Mouse (Mus musculus): ENCODE measurements around the gene Fcer1g. TPM values are rescaled to one million over a fixed set of nuclear protein-coding genes. Genes with fewer than 3 reads are reported as not detected.
A peak's percentile ranks its signal among the peaks of the same experiment; 100 is the strongest.

Gene Fcer1g
- polyA plus RNA-seq (2012; rRNA removed) = 36.9 and 46.7 TPM in 2 replicates

DNA sequence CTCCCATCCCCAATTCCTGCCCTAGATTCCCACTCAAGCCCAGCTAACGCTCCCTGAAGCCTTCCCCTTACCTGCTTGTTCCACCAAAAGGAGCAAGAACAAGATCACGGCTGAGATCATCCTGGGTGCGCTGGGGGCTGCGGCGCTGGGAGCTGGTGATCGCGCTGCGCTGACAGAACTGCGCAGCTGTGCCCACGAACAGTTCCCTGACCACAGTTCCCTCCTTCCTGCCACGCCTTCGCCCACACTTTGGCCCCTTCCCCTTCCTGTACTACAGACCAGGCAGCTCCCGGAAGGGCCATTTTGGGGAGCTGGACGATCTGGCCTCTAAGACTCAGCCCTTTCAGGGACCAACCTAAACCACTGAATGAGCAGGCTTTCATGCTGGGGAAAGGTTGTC lies at the start of gene Fcer1g:
Gene Fcer1g, minus strand, starts transcription at position 240 of the 400 bp plus-strand sequence.
- no peaks in the 10 kb centered on the region for H3K4me1 ChIP-seq (ENCODE audit: control insufficient read depth, insufficient read depth, insufficient read length, low read length)
- WGBS = 82% methylated on average over 14 of the region's 14 CpGs
- H3K36me3 ChIP-seq (ENCODE audit: control insufficient read depth, insufficient read depth, low read length) = peaks cover 56% of the 10 kb centered on the region
- H3K4me3 ChIP-seq (ENCODE audit: low read depth, low read length) = peak within 1 kb of the TSS; percentile 56
- H3K27ac ChIP-seq (ENCODE audit: insufficient read depth, low read depth, low read length) = peak within 1 kb of the TSS; percentile 51
- TF ChIP-seq CTCF (IDR thresholded peaks at IDR 0.05; ENCODE audit: extremely low read depth, insufficient read length, insufficient replicate concordance, low read depth, low read length) (no peak), POLR2A (IDR thresholded peaks at IDR 0.05; ENCODE audit: low read depth, low read length) (no peak)
- no peaks in the 10 kb centered on the region for H3K27me3 ChIP-seq (ENCODE audit: control insufficient read depth, insufficient read depth, low read length)

DNA sequence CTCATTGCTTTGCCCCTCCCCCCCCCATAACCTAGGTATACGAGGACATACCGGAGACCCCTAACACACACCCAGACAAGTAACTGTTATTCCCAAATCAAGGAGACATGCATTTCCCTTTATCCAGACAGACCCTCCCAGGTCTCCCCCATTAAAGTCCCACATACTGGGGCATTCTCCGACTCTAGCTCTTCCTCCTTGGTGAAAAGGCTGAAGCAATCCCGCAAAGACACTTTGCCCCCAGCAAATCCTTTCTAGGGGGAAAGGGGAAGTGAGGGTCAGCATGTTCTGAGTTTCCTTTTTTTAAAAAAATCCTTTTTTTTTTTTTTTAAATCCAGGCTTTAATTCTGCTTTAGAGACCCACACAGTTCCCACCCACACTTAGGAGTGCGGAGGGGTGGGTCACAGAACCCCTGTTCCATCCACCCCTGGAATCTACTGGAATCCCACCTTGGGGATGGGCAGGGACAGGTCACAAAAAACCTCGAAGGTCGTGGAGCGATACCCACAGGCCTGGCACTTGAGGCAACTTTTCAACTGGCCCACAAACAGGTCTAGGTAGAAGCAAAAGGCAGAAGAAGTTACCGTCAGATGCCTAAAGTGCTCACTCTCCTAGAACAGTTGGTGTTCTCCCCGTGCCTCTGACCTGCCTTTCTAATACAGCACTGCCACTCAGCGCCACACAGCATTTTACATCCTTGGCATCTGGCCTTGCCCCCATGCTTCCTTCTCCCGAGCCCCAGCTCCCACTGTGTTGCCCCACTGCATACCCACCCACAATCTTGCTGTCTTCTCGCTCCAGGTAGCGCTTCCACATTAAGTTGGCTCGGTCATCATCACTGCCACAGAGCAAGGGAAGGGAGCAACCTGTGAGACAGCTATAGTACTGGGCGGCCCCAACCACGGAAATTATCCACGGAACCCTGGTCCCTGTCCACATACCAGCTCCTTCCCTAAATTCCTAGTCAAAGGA lies 49.3 kb upstream of the Fcer1g start:
- Histone ChIP-seq H3K4me1 (ENCODE audit: control insufficient read depth, insufficient read depth, insufficient read length, low read length) (peaks cover 8% of the 10 kb centered on the region), H3K27me3 (ENCODE audit: control insufficient read depth, insufficient read depth, low read length) (no peaks in the 10 kb centered on the region), H3K4me3 (ENCODE audit: low read depth, low read length) (no peak overlapping the region), H3K27ac (ENCODE audit: insufficient read depth, low read depth, low read length) (no peak overlapping the region), H3K36me3 (ENCODE audit: control insufficient read depth, insufficient read depth, low read length) (peaks cover 12% of the 10 kb centered on the region)
- WGBS = 90% methylated on average over 18 of the region's 18 CpGs
- TF ChIP-seq POLR2A (IDR thresholded peaks at IDR 0.05; ENCODE audit: low read depth, low read length) (no peak), CTCF (IDR thresholded peaks at IDR 0.05; ENCODE audit: extremely low read depth, insufficient read length, insufficient replicate concordance, low read depth, low read length) (no peak)

DNA sequence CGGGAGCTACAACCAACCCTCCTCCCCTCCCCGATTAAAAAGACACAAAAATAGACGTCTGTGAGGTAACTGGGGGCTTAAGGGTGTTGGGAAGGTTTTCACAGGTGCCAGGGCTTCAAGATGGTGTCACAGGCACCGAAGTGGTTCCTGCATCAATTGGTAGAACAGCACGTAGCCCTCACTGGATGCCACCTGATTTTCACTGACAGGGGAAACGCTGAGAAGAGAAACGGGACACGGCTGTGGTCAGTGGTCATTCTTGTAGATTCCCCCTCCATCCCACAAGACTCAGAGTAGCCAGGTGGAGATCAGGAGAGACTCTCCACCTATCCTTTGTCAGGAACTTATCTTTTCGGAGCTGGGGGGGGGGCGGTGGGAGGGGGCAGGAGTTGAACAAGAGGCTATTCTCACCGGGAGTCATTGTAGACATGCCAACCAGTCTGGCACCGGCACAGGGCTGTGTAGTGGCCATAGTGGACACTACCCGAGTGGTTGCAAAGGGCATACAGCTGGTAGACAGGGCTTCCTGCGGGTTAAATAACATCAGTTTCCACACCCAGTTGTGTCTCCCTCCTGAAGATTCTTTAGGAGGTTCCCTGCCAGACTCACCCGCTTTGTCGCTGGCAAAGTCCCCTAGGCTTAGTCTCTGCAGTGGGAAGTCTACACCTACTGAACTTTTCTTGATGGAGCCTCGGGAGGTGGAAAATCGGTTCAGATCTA lies 48.1 kb upstream of the Fcer1g start:
- Histone ChIP-seq H3K36me3 (ENCODE audit: control insufficient read depth, insufficient read depth, low read length) (peaks cover 18% of the 10 kb centered on the region), H3K4me1 (ENCODE audit: control insufficient read depth, insufficient read depth, insufficient read length, low read length) (peaks cover 5% of the 10 kb centered on the region), H3K27ac (ENCODE audit: insufficient read depth, low read depth, low read length) (no peak overlapping the region), H3K27me3 (ENCODE audit: control insufficient read depth, insufficient read depth, low read length) (no peaks in the 10 kb centered on the region), H3K4me3 (ENCODE audit: low read depth, low read length) (no peak overlapping the region)
- WGBS = 68% methylated on average over 18 of the region's 18 CpGs
- TF ChIP-seq CTCF (IDR thresholded peaks at IDR 0.05; ENCODE audit: extremely low read depth, insufficient read length, insufficient replicate concordance, low read depth, low read length) = no peak
- TF ChIP-seq POLR2A (IDR thresholded peaks at IDR 0.05; ENCODE audit: low read depth, low read length) = no peak

DNA sequence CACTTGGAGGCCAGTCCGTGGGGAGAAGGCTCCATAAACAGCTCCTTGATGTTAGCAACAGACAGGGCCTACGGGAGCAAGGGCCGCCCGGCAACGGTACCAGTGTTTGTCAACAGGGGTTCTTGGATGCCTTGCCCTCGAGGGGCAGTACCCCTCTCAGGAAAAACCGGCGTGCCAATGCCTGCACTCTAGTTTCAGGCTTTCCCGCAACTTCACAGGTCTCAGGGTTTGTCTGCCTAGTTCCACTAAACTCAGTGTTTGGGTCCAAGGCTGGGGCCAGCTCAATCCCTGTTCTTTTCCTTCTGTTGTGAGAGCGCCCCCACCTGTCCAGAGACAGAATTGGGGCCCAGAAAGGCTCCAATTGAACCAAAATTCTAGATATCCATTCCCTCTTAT lies 47.4 kb upstream of the Fcer1g start:
- peaks cover 5% of the 10 kb centered on the region for H3K4me1 ChIP-seq (ENCODE audit: control insufficient read depth, insufficient read depth, insufficient read length, low read length)
- peaks cover 25% of the 10 kb centered on the region for H3K36me3 ChIP-seq (ENCODE audit: control insufficient read depth, insufficient read depth, low read length)
- no peaks in the 10 kb centered on the region for H3K27me3 ChIP-seq (ENCODE audit: control insufficient read depth, insufficient read depth, low read length)
- TF ChIP-seq POLR2A (IDR thresholded peaks at IDR 0.05; ENCODE audit: low read depth, low read length) (no peak), CTCF (IDR thresholded peaks at IDR 0.05; ENCODE audit: extremely low read depth, insufficient read length, insufficient replicate concordance, low read depth, low read length) (peak; percentile 83; the same call in 1 of the 2 replicates)
- under 1% methylated on average over 10 of the region's 10 CpGs for WGBS
- H3K4me3 ChIP-seq (ENCODE audit: low read depth, low read length) = peak overlapping the region; percentile 72
- H3K27ac ChIP-seq (ENCODE audit: insufficient read depth, low read depth, low read length) = peak overlapping the region; percentile 75

DNA sequence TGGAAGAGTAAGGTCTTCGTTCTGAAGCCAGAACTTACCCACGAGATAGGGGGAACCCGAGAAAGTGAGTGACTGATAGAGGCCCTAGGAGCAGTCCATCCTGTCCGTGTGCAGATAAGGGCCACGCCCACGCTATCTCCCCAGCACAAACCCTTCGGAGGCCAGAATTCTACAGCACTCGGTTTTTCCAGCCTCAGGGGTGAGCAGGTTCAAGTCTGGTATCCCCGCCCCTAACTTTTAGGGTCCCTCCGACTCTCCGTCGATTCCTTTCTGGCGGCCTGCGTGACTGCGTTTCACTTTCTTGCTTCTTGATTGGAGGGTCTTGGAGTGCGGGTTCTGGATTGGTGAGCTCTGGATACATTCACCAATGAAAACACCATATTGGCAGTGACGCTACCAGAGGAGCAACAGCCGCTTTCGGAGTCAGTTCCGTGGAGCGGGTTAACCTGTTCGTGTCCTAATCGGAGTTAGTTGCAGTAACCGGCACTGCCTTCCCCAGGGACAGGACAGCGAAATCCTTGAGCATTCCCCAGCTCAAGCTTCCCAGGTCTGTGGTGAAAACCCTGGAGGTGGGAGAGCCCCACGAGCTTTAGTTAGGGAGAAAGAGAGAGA lies 46.9 kb upstream of the Fcer1g start, which contains the start of gene Ppox:
Gene Ppox, minus strand, starts transcription at position 271 of the 612 bp plus-strand sequence.
- WGBS = under 1% methylated on average over 26 of the region's 26 CpGs
- TF ChIP-seq CTCF (IDR thresholded peaks at IDR 0.05; ENCODE audit: extremely low read depth, insufficient read length, insufficient replicate concordance, low read depth, low read length) = no peak
- peak; percentile 13; the same call in 1 of the 2 replicates for TF ChIP-seq POLR2A (IDR thresholded peaks at IDR 0.05; ENCODE audit: low read depth, low read length)
- H3K36me3 ChIP-seq (ENCODE audit: control insufficient read depth, insufficient read depth, low read length) = peaks cover 30% of the 10 kb centered on the region
- peak within 1 kb of the TSS; percentile 75 for H3K27ac ChIP-seq (ENCODE audit: insufficient read depth, low read depth, low read length)
- H3K4me3 ChIP-seq (ENCODE audit: low read depth, low read length) = peak within 1 kb of the TSS; percentile 72
- H3K4me1 ChIP-seq (ENCODE audit: control insufficient read depth, insufficient read depth, insufficient read length, low read length) = peaks cover 3% of the 10 kb centered on the region; the same call in 1 of the 2 replicates
- no peaks in the 10 kb centered on the region for H3K27me3 ChIP-seq (ENCODE audit: control insufficient read depth, insufficient read depth, low read length)

DNA sequence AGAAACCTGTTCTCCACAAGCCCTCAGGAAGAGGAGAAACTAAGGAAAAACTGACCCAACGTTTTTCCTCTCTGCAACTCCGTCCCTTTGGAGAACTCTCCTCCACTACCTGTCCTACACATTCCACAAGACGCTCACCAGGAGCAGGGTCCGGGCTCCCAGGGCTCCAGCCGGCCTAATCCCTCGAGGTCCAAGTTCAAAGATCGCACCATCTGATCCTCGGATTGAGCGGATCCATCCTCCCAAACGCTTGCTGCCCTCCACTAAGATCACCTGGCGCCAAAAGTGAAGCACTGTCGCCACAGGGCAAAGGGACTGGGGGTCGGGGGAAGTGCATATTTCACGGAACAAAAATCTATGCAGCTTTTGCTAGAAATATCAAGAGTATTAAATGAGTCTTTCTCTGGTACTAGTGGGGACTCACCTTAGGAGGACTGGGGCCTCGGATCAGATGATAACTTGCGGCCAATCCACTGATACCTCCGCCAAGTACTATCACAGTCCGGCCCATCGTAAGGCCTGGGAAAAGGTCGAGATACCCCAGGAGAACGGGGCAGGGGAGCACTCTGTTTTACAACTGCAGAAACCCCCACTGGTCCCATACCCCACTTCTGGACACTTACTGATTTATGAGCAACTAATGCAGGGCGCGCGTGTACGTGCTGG lies 46.2 kb upstream of the Fcer1g start:
- Histone ChIP-seq H3K27me3 (ENCODE audit: control insufficient read depth, insufficient read depth, low read length) (no peaks in the 10 kb centered on the region), H3K4me3 (ENCODE audit: low read depth, low read length) (peak overlapping the region; percentile 72), H3K4me1 (ENCODE audit: control insufficient read depth, insufficient read depth, insufficient read length, low read length) (peaks cover 3% of the 10 kb centered on the region; the same call in 1 of the 2 replicates), H3K36me3 (ENCODE audit: control insufficient read depth, insufficient read depth, low read length) (peaks cover 37% of the 10 kb centered on the region), H3K27ac (ENCODE audit: insufficient read depth, low read depth, low read length) (peak overlapping the region; percentile 10; the same call in 1 of the 2 replicates)
- no peak for TF ChIP-seq CTCF (IDR thresholded peaks at IDR 0.05; ENCODE audit: extremely low read depth, insufficient read length, insufficient replicate concordance, low read depth, low read length)
- no peak for TF ChIP-seq POLR2A (IDR thresholded peaks at IDR 0.05; ENCODE audit: low read depth, low read length)
- 2% methylated on average over 25 of the region's 25 CpGs for WGBS
